Mouse (Mus musculus): ENCODE results near the gene Scap.

- TF ChIP-seq POLR2A (IDR thresholded peaks at IDR 0.05; ENCODE audit: insufficient read length, low read depth) (peak; percentile 68), CEBPB (IDR thresholded peaks at IDR 0.05; ENCODE audit: insufficient read depth, poor library complexity, severe bottlenecking) (no peak), MAX (IDR thresholded peaks at IDR 0.05; ENCODE audit: low read depth) (peak; percentile 40)
Observed at GRCm38 (mm10) chr9:110333135-110333895, at the start of gene Scap.
